Mouse (Mus musculus): ENCODE data around the gene Hivep1.

DNA sequence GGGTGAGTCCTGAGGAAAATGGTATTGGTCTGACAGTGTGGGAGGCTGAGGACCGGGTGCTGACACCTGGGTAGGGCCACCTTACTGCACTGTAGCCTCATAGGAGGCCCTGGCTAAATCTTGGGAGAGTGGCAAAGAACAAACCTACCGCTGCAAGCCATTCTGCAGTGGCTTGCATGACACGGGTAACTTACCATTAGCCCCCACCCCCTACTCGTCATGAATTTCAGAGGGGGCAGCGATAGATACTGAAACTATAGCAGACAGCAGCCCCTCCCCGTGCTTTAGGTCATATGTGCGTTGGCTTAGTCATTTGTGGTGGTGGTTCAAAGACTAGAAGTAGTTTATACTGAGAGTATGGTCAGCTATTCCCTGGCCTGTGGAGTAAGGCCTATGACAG, 61.8 kb downstream of the Hivep1 start:
- TF ChIP-seq TAL1 (IDR thresholded peaks at IDR 0.05; ENCODE audit: low read length), result no peak
- TF ChIP-seq GATA1 (IDR thresholded peaks at IDR 0.05; ENCODE audit: low read length), result no peak

Measured in erythroblast, embryonic 14.5 days (primary cell).